ENCODE assay signal across 14 mouse cellular contexts in genomic region chr2:59629829-59630228, GRCm38 (mm10). TPM values are rescaled to one million over a fixed set of nuclear protein-coding genes. Genes with fewer than 3 reads are reported as not detected.
DNase-seq lines count a peak whose midpoint lies in the region; ATAC-seq and TF ChIP-seq lines count a peak whose summit lies in the region.
"Had no signal": no experiment of that assay in that cellular context is flagged by ENCODE, and none has a peak within 500 bp of the region (broad histone marks: within the 10 kb centered on the region; RNA-seq: fewer than 3 reads in every experiment).

No protein-coding gene starts in this region.

- TF ChIP-seq EP300 in heart, postnatal 0 days (IDR thresholded peaks at IDR 0.05; ENCODE audit: low read depth), result no peak

- H3K27ac ChIP-seq in thymus, adult 2 months (ENCODE audit: control insufficient read depth, insufficient read depth, low read length), result no peak overlapping the region
- H3K27ac ChIP-seq in heart, postnatal 0 days (ENCODE audit: low read depth), result peak overlapping the region; percentile 67; the same call in 1 of the 2 replicates
- no peak overlapping the region for H3K27ac ChIP-seq in midbrain, embryonic 14.5 days (replicated peaks; ENCODE audit: low read depth, low read length)
- no peak overlapping the region for H3K27ac ChIP-seq in hindbrain, embryonic 13.5 days
- H3K27ac ChIP-seq: embryonic facial prominence, embryonic 12.5 days; kidney, postnatal 0 days; limb, embryonic 13.5 days; macrophage had no signal

- ATAC-seq in heart, postnatal 0 days (ENCODE audit: insufficient read depth, low read depth), result no peak
- no peak for ATAC-seq in midbrain, embryonic 14.5 days (ENCODE audit: low FRiP score, low TSS enrichment)
- no peak for ATAC-seq in hindbrain, embryonic 13.5 days (ENCODE audit: low FRiP score)

- 26% methylated on average over 4 of the region's 4 CpGs for WGBS in thymus, adult 2 months
- WGBS in heart, postnatal 0 days, result 49% methylated on average over 4 of the region's 4 CpGs
- 89% methylated on average over 4 of the region's 4 CpGs for WGBS in midbrain, embryonic 14.5 days
- 87% methylated on average over 4 of the region's 4 CpGs for WGBS in hindbrain, embryonic 13.5 days

- no peak overlapping the region for H3K9ac ChIP-seq in heart, postnatal 0 days (replicated peaks; ENCODE audit: low read depth, low read length)
- H3K9ac ChIP-seq in midbrain, embryonic 14.5 days (replicated peaks; ENCODE audit: low read length), result no peak overlapping the region
- no peak overlapping the region for H3K9ac ChIP-seq in hindbrain, embryonic 13.5 days
- H3K9ac ChIP-seq: embryonic facial prominence, embryonic 12.5 days; limb, embryonic 13.5 days had no signal

- no peaks in the 10 kb centered on the region for H3K9me3 ChIP-seq in heart, postnatal 0 days (replicated peaks; ENCODE audit: control insufficient read depth, low read length)
- no peaks in the 10 kb centered on the region for H3K9me3 ChIP-seq in midbrain, embryonic 14.5 days (ENCODE audit: control insufficient read depth, low read length)
- H3K9me3 ChIP-seq in hindbrain, embryonic 13.5 days, result no peaks in the 10 kb centered on the region; the same call in 1 of the 2 replicates

- H3K27me3 ChIP-seq in thymus, adult 2 months (ENCODE audit: control insufficient read depth, insufficient read depth, low read length), result no peaks in the 10 kb centered on the region
- H3K27me3 ChIP-seq in heart, postnatal 0 days (ENCODE audit: control insufficient read depth, insufficient read depth, low read length), result no peaks in the 10 kb centered on the region
- no peaks in the 10 kb centered on the region for H3K27me3 ChIP-seq in midbrain, embryonic 14.5 days (ENCODE audit: control insufficient read depth, insufficient read depth, low read length)
- H3K27me3 ChIP-seq in hindbrain, embryonic 13.5 days, result no peaks in the 10 kb centered on the region
- H3K27me3 ChIP-seq: embryonic facial prominence, embryonic 12.5 days; limb, embryonic 13.5 days had no signal

- peak; percentile 46 for DNase-seq in adrenal gland, adult 2 months
- DNase-seq in adrenal gland, postnatal 4 days (ENCODE audit: low spot score in 2 of 2), result no peak
- DNase-seq in thymus, postnatal 36 days, result peak; percentile 15 to 29
- no peak for DNase-seq in thymus, adult 2 months
- no peak for DNase-seq in heart, postnatal 0 days (ENCODE audit: low spot score)
- DNase-seq in midbrain, embryonic 14.5 days, result no peak
- no peak for DNase-seq in cerebellum, adult 8-10 months
- DNase-seq: gastrocnemius, postnatal 10 days; spleen, adult 18-20 months had no signal

- H3K36me3 ChIP-seq in thymus, adult 2 months (ENCODE audit: control insufficient read depth, insufficient read depth, low read length), result no peaks in the 10 kb centered on the region
- H3K36me3 ChIP-seq in heart, postnatal 0 days (replicated peaks; ENCODE audit: control insufficient read depth, insufficient read depth, low read length), result no peaks in the 10 kb centered on the region
- H3K36me3 ChIP-seq in midbrain, embryonic 14.5 days (ENCODE audit: control insufficient read depth, insufficient read depth, low read length), result no peaks in the 10 kb centered on the region
- no peaks in the 10 kb centered on the region for H3K36me3 ChIP-seq in hindbrain, embryonic 13.5 days
- H3K36me3 ChIP-seq: embryonic facial prominence, embryonic 12.5 days; limb, embryonic 13.5 days had no signal

- no peak for TF ChIP-seq CTCF in thymus, adult 2 months (IDR thresholded peaks at IDR 0.05; ENCODE audit: borderline replicate concordance, control insufficient read depth, extremely low read depth, insufficient read depth, low read length, poor library complexity)
- TF ChIP-seq CTCF in heart, postnatal 0 days (IDR thresholded peaks at IDR 0.05; ENCODE audit: low read depth), result no peak

- H3K4me1 ChIP-seq in thymus, adult 2 months (replicated peaks; ENCODE audit: control insufficient read depth, insufficient read depth, low read length), result peaks cover 23% of the 10 kb centered on the region
- peaks cover 59% of the 10 kb centered on the region for H3K4me1 ChIP-seq in heart, postnatal 0 days (ENCODE audit: control insufficient read depth, insufficient read depth)
- no peaks in the 10 kb centered on the region for H3K4me1 ChIP-seq in midbrain, embryonic 14.5 days (ENCODE audit: control insufficient read depth, insufficient read depth, low read length)
- peaks cover 10% of the 10 kb centered on the region for H3K4me1 ChIP-seq in hindbrain, embryonic 13.5 days (replicated peaks)

- no peak overlapping the region for H3K4me2 ChIP-seq in heart, postnatal 0 days (ENCODE audit: low read depth, low read length)
- H3K4me2 ChIP-seq in midbrain, embryonic 14.5 days (ENCODE audit: low read length), result no peak overlapping the region
- no peak overlapping the region for H3K4me2 ChIP-seq in hindbrain, embryonic 13.5 days
- H3K4me2 ChIP-seq: embryonic facial prominence, embryonic 12.5 days; limb, embryonic 13.5 days had no signal

- no peak overlapping the region for H3K4me3 ChIP-seq in thymus, adult 2 months (ENCODE audit: control insufficient read depth, insufficient read depth, low read length)
- H3K4me3 ChIP-seq in heart, postnatal 0 days (ENCODE audit: low read depth, low read length), result no peak overlapping the region
- no peak overlapping the region for H3K4me3 ChIP-seq in midbrain, embryonic 14.5 days (replicated peaks; ENCODE audit: low read depth, low read length)
- no peak overlapping the region for H3K4me3 ChIP-seq in hindbrain, embryonic 13.5 days
- H3K4me3 ChIP-seq: embryonic facial prominence, embryonic 12.5 days; limb, embryonic 13.5 days had no signal

- no peak for TF ChIP-seq POLR2A in thymus, adult 2 months (IDR thresholded peaks at IDR 0.05; ENCODE audit: control insufficient read depth, extremely low read depth, insufficient read depth, low read length, poor library complexity)

RNA-seq across cellular contexts. Expression of gene Tanc1, which starts 18.0 kb away (rescaled TPM):
- total RNA-seq in adrenal gland, adult 2 months (2021), result 10 to 100 TPM; 16.4 to 17.3 TPM
- polyA plus RNA-seq in adrenal gland, adult 2 months (2012; rRNA removed), result 5.6 and 5.7 TPM in 2 replicates
- 10 to 100 TPM; 19.9 to 30.8 TPM for total RNA-seq in adrenal gland, postnatal 4 days (2021)
- polyA plus RNA-seq in thymus, adult 2 months (2012; rRNA removed), result 7.3 and 8.1 TPM in 2 replicates
- 21.9 and 22.3 TPM in 2 replicates for total RNA-seq in heart, postnatal 0 days (2014; rRNA removed; ENCODE audit: low replicate concordance)
- 11.8 and 12.3 TPM in 2 replicates for polyA plus RNA-seq in heart, postnatal 0 days (2015; fragmentation: Nextera tagmentation; extraction: Ambion mirVana)
- polyA plus RNA-seq in midbrain, embryonic 14.5 days (2014; fragmentation: Nextera tagmentation; extraction: Ambion mirVana), result 2.0 and 5.5 TPM in 2 replicates
- 7.1 and 8.9 TPM in 2 replicates for polyA plus RNA-seq in hindbrain, embryonic 13.5 days (2015; fragmentation: Nextera tagmentation; extraction: Ambion mirVana)

Comparison
In these comparisons a context has a peak if more than half of its experiments do, and no peak if none do; other contexts are left out.
1. DNase-seq: peak in adrenal gland, adult 2 months (single experiment) and thymus, postnatal 36 days (2 of 2); none in adrenal gland, postnatal 4 days (0 of 2), thymus, adult 2 months (single experiment), heart, postnatal 0 days (single experiment), midbrain, embryonic 14.5 days (single experiment) and cerebellum, adult 8-10 months (single experiment).